ENCODE assay signal across 15 mouse cellular contexts in genomic region chr4:26766235-26767228, GRCm38 (mm10).
DNase-seq lines count a peak whose midpoint lies in the region; ATAC-seq and TF ChIP-seq lines count a peak whose summit lies in the region.
"Had no signal": no experiment of that assay in that cellular context is flagged by ENCODE, and none has a peak within 500 bp of the region (broad histone marks: within the 10 kb centered on the region; RNA-seq: fewer than 3 reads in every experiment).

No protein-coding gene starts in this region.

- peak; percentile 30; the same call in 1 of the 2 replicates for ATAC-seq in forebrain, embryonic 13.5 days
- no peak for ATAC-seq in hindbrain, postnatal 0 days
- no peak for ATAC-seq in neural tube, embryonic 13.5 days (ENCODE audit: low read depth)

- no peaks in the 10 kb centered on the region for H3K27me3 ChIP-seq in forebrain, embryonic 13.5 days
- no peaks in the 10 kb centered on the region for H3K27me3 ChIP-seq in hindbrain, postnatal 0 days (ENCODE audit: insufficient read depth, low read length)
- no peaks in the 10 kb centered on the region for H3K27me3 ChIP-seq in neural tube, embryonic 13.5 days
- H3K27me3 ChIP-seq: embryonic facial prominence, embryonic 12.5 days; liver, embryonic 15.5 days had no signal

- H3K36me3 ChIP-seq in forebrain, embryonic 13.5 days (ENCODE audit: poor library complexity, severe bottlenecking): no peaks in the 10 kb centered on the region
- H3K36me3 ChIP-seq in hindbrain, postnatal 0 days (ENCODE audit: insufficient read depth, low read length): no peaks in the 10 kb centered on the region
- H3K36me3 ChIP-seq in neural tube, embryonic 13.5 days: no peaks in the 10 kb centered on the region
- H3K36me3 ChIP-seq: embryonic facial prominence, embryonic 12.5 days; liver, embryonic 15.5 days had no signal

- DNase-seq in heart, adult 11 months: peak; percentile 10
- DNase-seq in heart, postnatal 4 days: no peak
- peak; percentile 1 for DNase-seq in hindbrain, postnatal 0 days (ENCODE audit: low spot score)
- DNase-seq in thymus, adult 18-20 months: no peak
- no peak for DNase-seq in layer of hippocampus, adult 18-20 months (ENCODE audit: low spot score in 2 of 2)
- DNase-seq in left cerebral cortex, adult 8-10 months (ENCODE audit: low spot score in 2 of 2): no peak
- DNase-seq: cerebellum, adult 18-20 months; kidney, adult 9 months; left cerebral cortex, postnatal 4 days; right cerebral cortex, postnatal 14 days; thymus, postnatal 14 days had no signal

- no peak overlapping the region for H3K27ac ChIP-seq in forebrain, embryonic 13.5 days
- no peak overlapping the region for H3K27ac ChIP-seq in hindbrain, postnatal 0 days
- no peak overlapping the region for H3K27ac ChIP-seq in neural tube, embryonic 13.5 days (replicated peaks)
- H3K27ac ChIP-seq: embryonic facial prominence, embryonic 12.5 days; liver, embryonic 15.5 days had no signal

- TF ChIP-seq CTCF in hindbrain, postnatal 0 days (IDR thresholded peaks at IDR 0.05; ENCODE audit: low read depth): no peak

- H3K4me1 ChIP-seq in forebrain, embryonic 13.5 days: 0 out of 2 replicates have a peak, but pooled peaks cover 2% of the 10 kb centered on the region
- no peaks in the 10 kb centered on the region for H3K4me1 ChIP-seq in hindbrain, postnatal 0 days (ENCODE audit: insufficient read depth, low read length)
- H3K4me1 ChIP-seq in neural tube, embryonic 13.5 days (replicated peaks): peaks cover 7% of the 10 kb centered on the region; the same call in 1 of the 2 replicates
- H3K4me1 ChIP-seq: embryonic facial prominence, embryonic 12.5 days; liver, embryonic 15.5 days had no signal

- 24% methylated on average over 16 of the region's 16 CpGs for WGBS in forebrain, embryonic 13.5 days
- 34% methylated on average over 16 of the region's 16 CpGs for WGBS in hindbrain, postnatal 0 days
- WGBS in neural tube, embryonic 13.5 days: 20% methylated on average over 16 of the region's 16 CpGs

- peak overlapping the region; percentile 14 for H3K4me2 ChIP-seq in forebrain, embryonic 13.5 days
- H3K4me2 ChIP-seq in hindbrain, postnatal 0 days (ENCODE audit: low read depth, low read length): 0 out of 2 replicates have a peak overlapping the region, but pooled peaks have one; percentile 5
- peak overlapping the region; percentile 43 for H3K4me2 ChIP-seq in neural tube, embryonic 13.5 days
- H3K4me2 ChIP-seq: embryonic facial prominence, embryonic 12.5 days; liver, embryonic 15.5 days had no signal

- no peak overlapping the region for H3K9ac ChIP-seq in forebrain, embryonic 13.5 days
- no peak overlapping the region for H3K9ac ChIP-seq in hindbrain, postnatal 0 days (replicated peaks; ENCODE audit: low read length)
- no peak overlapping the region for H3K9ac ChIP-seq in neural tube, embryonic 13.5 days
- H3K9ac ChIP-seq: embryonic facial prominence, embryonic 12.5 days; liver, embryonic 15.5 days had no signal

- H3K9me3 ChIP-seq in forebrain, embryonic 13.5 days (replicated peaks): no peaks in the 10 kb centered on the region
- H3K9me3 ChIP-seq in hindbrain, postnatal 0 days (ENCODE audit: low read length): no peaks in the 10 kb centered on the region
- no peaks in the 10 kb centered on the region for H3K9me3 ChIP-seq in neural tube, embryonic 13.5 days
- H3K9me3 ChIP-seq: embryonic facial prominence, embryonic 12.5 days; liver, embryonic 15.5 days had no signal

- no peak overlapping the region for H3K4me3 ChIP-seq in forebrain, embryonic 13.5 days
- no peak overlapping the region for H3K4me3 ChIP-seq in hindbrain, postnatal 0 days (ENCODE audit: low read length)
- no peak overlapping the region for H3K4me3 ChIP-seq in neural tube, embryonic 13.5 days
- H3K4me3 ChIP-seq: embryonic facial prominence, embryonic 12.5 days; liver, embryonic 15.5 days had no signal

Comparison
In these comparisons a context has a peak if more than half of its experiments do, and no peak if none do; other contexts are left out.
1. DNase-seq: peak in heart, adult 11 months (single experiment) and hindbrain, postnatal 0 days (single experiment); none in heart, postnatal 4 days (single experiment), thymus, adult 18-20 months (0 of 2), layer of hippocampus, adult 18-20 months (0 of 2) and left cerebral cortex, adult 8-10 months (0 of 2).
2. Peak in every context shown above with its lines, with median percentiles within 50 percentile points of each other: H3K4me2 ChIP-seq.